Mouse (Mus musculus): ENCODE data around the gene Tmem104. TPM values are rescaled to one million over a fixed set of nuclear protein-coding genes. Genes with fewer than 3 reads are reported as not detected.

The Tmem104 gene
- polyA plus RNA-seq, 1 experiment: 21.0 TPM

GRCm38 (mm10) chr11:115236570-115236969 is 49.3 kb downstream of the Tmem104 start:
- H3K27ac ChIP-seq (ENCODE audit: insufficient read depth, low read depth, low read length): no peak overlapping the region
- H3K4me3 ChIP-seq (ENCODE audit: low read depth, low read length): no peak overlapping the region
- H3K27me3 ChIP-seq (ENCODE audit: control insufficient read depth, insufficient read depth, low read length): no peaks in the 10 kb centered on the region
- H3K4me1 ChIP-seq (ENCODE audit: control insufficient read depth, insufficient read depth, insufficient read length, low read length): peaks cover 4% of the 10 kb centered on the region; the same call in 1 of the 2 replicates
- H3K36me3 ChIP-seq (ENCODE audit: control insufficient read depth, insufficient read depth, low read length): 0 out of 2 replicates have a peak, but pooled peaks cover 2% of the 10 kb centered on the region
- no peak for TF ChIP-seq POLR2A (IDR thresholded peaks at IDR 0.05; ENCODE audit: low read depth, low read length)
- no peak for TF ChIP-seq CTCF (IDR thresholded peaks at IDR 0.05; ENCODE audit: extremely low read depth, insufficient read length, insufficient replicate concordance, low read depth, low read length)
- 65% methylated on average over 5 of the region's 5 CpGs for WGBS

GRCm38 (mm10) chr11:115241402-115241801 is 54.1 kb downstream of the Tmem104 start:
- no peaks in the 10 kb centered on the region for H3K27me3 ChIP-seq (ENCODE audit: control insufficient read depth, insufficient read depth, low read length)
- no peak overlapping the region for H3K4me3 ChIP-seq (ENCODE audit: low read depth, low read length)
- H3K36me3 ChIP-seq (ENCODE audit: control insufficient read depth, insufficient read depth, low read length): peaks cover 13% of the 10 kb centered on the region; the same call in 1 of the 2 replicates
- no peaks in the 10 kb centered on the region for H3K4me1 ChIP-seq (ENCODE audit: control insufficient read depth, insufficient read depth, insufficient read length, low read length)
- H3K27ac ChIP-seq (ENCODE audit: insufficient read depth, low read depth, low read length): no peak overlapping the region
- TF ChIP-seq POLR2A (IDR thresholded peaks at IDR 0.05; ENCODE audit: low read depth, low read length) (no peak), CTCF (IDR thresholded peaks at IDR 0.05; ENCODE audit: extremely low read depth, insufficient read length, insufficient replicate concordance, low read depth, low read length) (no peak)
- WGBS: 71% methylated on average over 11 of the region's 11 CpGs

- Histone ChIP-seq H3K36me3 (ENCODE audit: control insufficient read depth, insufficient read depth, low read length) (peaks cover 13% of the 10 kb centered on the region; the same call in 1 of the 2 replicates), H3K27me3 (ENCODE audit: control insufficient read depth, insufficient read depth, low read length) (no peaks in the 10 kb centered on the region), H3K4me1 (ENCODE audit: control insufficient read depth, insufficient read depth, insufficient read length, low read length) (no peaks in the 10 kb centered on the region), H3K27ac (ENCODE audit: insufficient read depth, low read depth, low read length) (no peak overlapping the region), H3K4me3 (ENCODE audit: low read depth, low read length) (no peak overlapping the region)
- WGBS: 88% methylated on average over 3 of the region's 3 CpGs
- TF ChIP-seq POLR2A (IDR thresholded peaks at IDR 0.05; ENCODE audit: low read depth, low read length) (no peak), CTCF (IDR thresholded peaks at IDR 0.05; ENCODE audit: extremely low read depth, insufficient read length, insufficient replicate concordance, low read depth, low read length) (no peak)
These were observed 55.5 kb downstream of the Tmem104 start for GRCm38 (mm10) chr11:115242746-115243145.

- WGBS: 91% methylated on average over 12 of the region's 12 CpGs
- Histone ChIP-seq H3K4me3 (ENCODE audit: low read depth, low read length) (no peak overlapping the region), H3K36me3 (ENCODE audit: control insufficient read depth, insufficient read depth, low read length) (peaks cover 13% of the 10 kb centered on the region; the same call in 1 of the 2 replicates), H3K4me1 (ENCODE audit: control insufficient read depth, insufficient read depth, insufficient read length, low read length) (no peaks in the 10 kb centered on the region), H3K27ac (ENCODE audit: insufficient read depth, low read depth, low read length) (no peak overlapping the region), H3K27me3 (ENCODE audit: control insufficient read depth, insufficient read depth, low read length) (peaks cover 4% of the 10 kb centered on the region)
- TF ChIP-seq CTCF (IDR thresholded peaks at IDR 0.05; ENCODE audit: extremely low read depth, insufficient read length, insufficient replicate concordance, low read depth, low read length) (no peak), POLR2A (IDR thresholded peaks at IDR 0.05; ENCODE audit: low read depth, low read length) (no peak)
These were observed 56.5 kb downstream of the Tmem104 start for GRCm38 (mm10) chr11:115243783-115244182.

- TF ChIP-seq CTCF (IDR thresholded peaks at IDR 0.05; ENCODE audit: extremely low read depth, insufficient read length, insufficient replicate concordance, low read depth, low read length): no peak
- TF ChIP-seq POLR2A (IDR thresholded peaks at IDR 0.05; ENCODE audit: low read depth, low read length): no peak
- H3K4me3 ChIP-seq (ENCODE audit: low read depth, low read length): no peak overlapping the region
- H3K36me3 ChIP-seq (ENCODE audit: control insufficient read depth, insufficient read depth, low read length): peaks cover 13% of the 10 kb centered on the region; the same call in 1 of the 2 replicates
- H3K27ac ChIP-seq (ENCODE audit: insufficient read depth, low read depth, low read length): no peak overlapping the region
- 89% methylated on average over 8 of the region's 8 CpGs for WGBS
- peaks cover 15% of the 10 kb centered on the region for H3K27me3 ChIP-seq (ENCODE audit: control insufficient read depth, insufficient read depth, low read length)
- no peaks in the 10 kb centered on the region; the same call in 1 of the 2 replicates for H3K4me1 ChIP-seq (ENCODE audit: control insufficient read depth, insufficient read depth, insufficient read length, low read length)
These were observed 57.6 kb downstream of the Tmem104 start for GRCm38 (mm10) chr11:115244840-115245239.

GRCm38 (mm10) chr11:115246386-115246785 is 59.1 kb downstream of the Tmem104 start:
- Histone ChIP-seq H3K4me3 (ENCODE audit: low read depth, low read length) (no peak overlapping the region), H3K27me3 (ENCODE audit: control insufficient read depth, insufficient read depth, low read length) (peaks cover 29% of the 10 kb centered on the region), H3K36me3 (ENCODE audit: control insufficient read depth, insufficient read depth, low read length) (peaks cover 13% of the 10 kb centered on the region; the same call in 1 of the 2 replicates), H3K27ac (ENCODE audit: insufficient read depth, low read depth, low read length) (no peak overlapping the region), H3K4me1 (ENCODE audit: control insufficient read depth, insufficient read depth, insufficient read length, low read length) (no peaks in the 10 kb centered on the region; the same call in 1 of the 2 replicates)
- 58% methylated on average over 8 of the region's 8 CpGs for WGBS
- TF ChIP-seq CTCF (IDR thresholded peaks at IDR 0.05; ENCODE audit: extremely low read depth, insufficient read length, insufficient replicate concordance, low read depth, low read length): no peak
- TF ChIP-seq POLR2A (IDR thresholded peaks at IDR 0.05; ENCODE audit: low read depth, low read length): no peak

- Histone ChIP-seq H3K36me3 (ENCODE audit: control insufficient read depth, insufficient read depth, low read length) (peaks cover 13% of the 10 kb centered on the region; the same call in 1 of the 2 replicates), H3K4me1 (ENCODE audit: control insufficient read depth, insufficient read depth, insufficient read length, low read length) (no peaks in the 10 kb centered on the region; the same call in 1 of the 2 replicates), H3K4me3 (ENCODE audit: low read depth, low read length) (no peak overlapping the region), H3K27me3 (ENCODE audit: control insufficient read depth, insufficient read depth, low read length) (peaks cover 29% of the 10 kb centered on the region), H3K27ac (ENCODE audit: insufficient read depth, low read depth, low read length) (no peak overlapping the region)
- TF ChIP-seq POLR2A (IDR thresholded peaks at IDR 0.05; ENCODE audit: low read depth, low read length) (no peak), CTCF (IDR thresholded peaks at IDR 0.05; ENCODE audit: extremely low read depth, insufficient read length, insufficient replicate concordance, low read depth, low read length) (no peak)
- 41% methylated on average over 3 of the region's 3 CpGs for WGBS
These were observed 60.0 kb downstream of the Tmem104 start for GRCm38 (mm10) chr11:115247240-115247639.
